ENCODE assay signal across 12 mouse cellular contexts in genomic region chr11:43484057-43484456, GRCm38 (mm10). TPM values are rescaled to one million over a fixed set of nuclear protein-coding genes. Genes with fewer than 3 reads are reported as not detected.
DNase-seq lines count a peak whose midpoint lies in the region; ATAC-seq and TF ChIP-seq lines count a peak whose summit lies in the region.
"Had no signal": no experiment of that assay in that cellular context is flagged by ENCODE, and none has a peak within 500 bp of the region (broad histone marks: within the 10 kb centered on the region; RNA-seq: fewer than 3 reads in every experiment).

No protein-coding gene starts in this region.

- H3K4me3 ChIP-seq in lung, embryonic 14.5 days (ENCODE audit: low read depth, low read length), result no peak overlapping the region
- no peak overlapping the region for H3K4me3 ChIP-seq in lung, adult 2 months (replicated peaks; ENCODE audit: extremely low read depth, low read depth, low read length)
- H3K4me3 ChIP-seq in heart, embryonic 11.5 days (ENCODE audit: low read depth, low read length), result no peak overlapping the region
- H3K4me3 ChIP-seq in limb, embryonic 13.5 days, result no peak overlapping the region

- DNase-seq in heart, adult 11 months, result peak; percentile 94
- no peak for DNase-seq in heart, postnatal 25 days (ENCODE audit: low spot score)
- peak; percentile 34 for DNase-seq in lung, embryonic 14.5 days
- DNase-seq in lung, adult 2 months, result no peak
- DNase-seq in right cerebral cortex, adult 18-20 months, result no peak
- DNase-seq in left cerebral cortex, adult 11 months (ENCODE audit: low spot score), result no peak
- DNase-seq: cerebellum, adult 8-10 months; liver had no signal

- 54% methylated on average over 4 of the region's 4 CpGs for WGBS in lung, embryonic 14.5 days
- 60% methylated on average over 4 of the region's 4 CpGs for whole genome bisulfite sequencing in lung, adult 2 months
- WGBS in heart, embryonic 11.5 days (ENCODE audit: insufficient replicate concordance), result 74% methylated on average over 4 of the region's 4 CpGs
- WGBS in limb, embryonic 13.5 days, result 79% methylated on average over 4 of the region's 4 CpGs

- H3K27me3 ChIP-seq in lung, embryonic 14.5 days (ENCODE audit: insufficient read depth, low read length), result no peaks in the 10 kb centered on the region
- no peaks in the 10 kb centered on the region; the same call in 1 of the 2 replicates for H3K27me3 ChIP-seq in heart, embryonic 11.5 days (ENCODE audit: control insufficient read depth, insufficient read depth, low read length)
- no peaks in the 10 kb centered on the region for H3K27me3 ChIP-seq in limb, embryonic 13.5 days

- no peak for TF ChIP-seq POLR2A in lung, adult 2 months (IDR thresholded peaks at IDR 0.05; ENCODE audit: borderline replicate concordance, extremely low read depth, low read depth, low read length)

- no peaks in the 10 kb centered on the region for H3K9me3 ChIP-seq in lung, embryonic 14.5 days (ENCODE audit: low read depth, low read length)
- no peaks in the 10 kb centered on the region for H3K9me3 ChIP-seq in heart, embryonic 11.5 days (replicated peaks; ENCODE audit: control insufficient read depth, low read length)
- H3K9me3 ChIP-seq in limb, embryonic 13.5 days, result no peaks in the 10 kb centered on the region

- no peak overlapping the region for H3K9ac ChIP-seq in lung, embryonic 14.5 days
- H3K9ac ChIP-seq in heart, embryonic 11.5 days (ENCODE audit: low read depth, low read length), result no peak overlapping the region
- no peak overlapping the region for H3K9ac ChIP-seq in limb, embryonic 13.5 days

- H3K27ac ChIP-seq in lung, embryonic 14.5 days (ENCODE audit: low read depth), result peak overlapping the region; percentile 10; the same call in 1 of the 2 replicates
- 0 out of 2 replicates have a peak overlapping the region, but pooled peaks have one; percentile 15 for H3K27ac ChIP-seq in heart, embryonic 11.5 days (ENCODE audit: low read depth, low read length)
- H3K27ac ChIP-seq in limb, embryonic 13.5 days, result peak overlapping the region; percentile 88

- intact Hi-C loops in heart, postnatal 25 days (cut with DNase I), result no loop called here

- ATAC-seq in lung, embryonic 14.5 days (ENCODE audit: insufficient read depth), result no peak
- no peak for ATAC-seq in heart, embryonic 11.5 days (replicated peaks; ENCODE audit: insufficient number of reproducible peaks, low FRiP score, low TSS enrichment)
- no peak for ATAC-seq in limb, embryonic 13.5 days (ENCODE audit: low FRiP score, low read depth)

- H3K4me1 ChIP-seq in lung, embryonic 14.5 days (ENCODE audit: insufficient read depth), result peaks cover 38% of the 10 kb centered on the region
- 0 out of 2 replicates have a peak, but pooled peaks cover 5% of the 10 kb centered on the region for H3K4me1 ChIP-seq in lung, adult 2 months (ENCODE audit: control insufficient read depth, insufficient read depth, low read length)
- H3K4me1 ChIP-seq in heart, embryonic 11.5 days (ENCODE audit: control insufficient read depth, insufficient read depth, low read length), result peaks cover 16% of the 10 kb centered on the region
- H3K4me1 ChIP-seq in limb, embryonic 13.5 days, result peaks cover 57% of the 10 kb centered on the region

- TF ChIP-seq CTCF in lung, embryonic 14.5 days (IDR thresholded peaks at IDR 0.05; ENCODE audit: low read depth), result no peak
- no peak for TF ChIP-seq CTCF in lung, adult 2 months (IDR thresholded peaks at IDR 0.05; ENCODE audit: insufficient read depth, low read length)

- no peaks in the 10 kb centered on the region for H3K36me3 ChIP-seq in lung, embryonic 14.5 days (ENCODE audit: insufficient read depth)
- H3K36me3 ChIP-seq in heart, embryonic 11.5 days (ENCODE audit: control insufficient read depth, insufficient read depth, low read length), result no peaks in the 10 kb centered on the region
- H3K36me3 ChIP-seq in limb, embryonic 13.5 days, result no peaks in the 10 kb centered on the region

- H3K4me2 ChIP-seq in lung, embryonic 14.5 days, result no peak overlapping the region
- H3K4me2 ChIP-seq in heart, embryonic 11.5 days, result no peak overlapping the region
- no peak overlapping the region for H3K4me2 ChIP-seq in limb, embryonic 13.5 days (replicated peaks)

RNA-seq across cellular contexts. Expression of gene C1qtnf2, which starts 10.0 kb away (rescaled TPM):
- total RNA-seq in heart, postnatal 25 days (2021), result 1 to 10 TPM; 6.7 to 6.9 TPM
- 2.1 and 2.2 TPM in 2 replicates for polyA plus RNA-seq in lung, embryonic 14.5 days (2014; fragmentation: Nextera tagmentation; extraction: Ambion mirVana)
- 35.1 and 62.4 TPM in 2 replicates for polyA plus RNA-seq in lung, adult 2 months (2012; rRNA removed)
- 1.3 and 1.6 TPM in 2 replicates for polyA plus RNA-seq in heart, embryonic 11.5 days (2014; fragmentation: Nextera tagmentation; extraction: Ambion mirVana)
- 19.9 and 20.1 TPM in 2 replicates for polyA plus RNA-seq in limb, embryonic 13.5 days (2015; fragmentation: Nextera tagmentation; extraction: Ambion mirVana)
- total RNA-seq: monocyte, adult 5-6 weeks had no signal

RNA-seq across cellular contexts. Expression of gene Ccnjl, which starts 44.5 kb away (rescaled TPM):
- total RNA-seq in heart, postnatal 25 days (2021), result 1 to 10 TPM; 2.3 to 3.5 TPM
- polyA plus RNA-seq in lung, embryonic 14.5 days (2014; fragmentation: Nextera tagmentation; extraction: Ambion mirVana), result 28.1 and 32.9 TPM in 2 replicates
- polyA plus RNA-seq in lung, adult 2 months (2012; rRNA removed), result 3.7 and 3.8 TPM in 2 replicates
- polyA plus RNA-seq in heart, embryonic 11.5 days (2014; fragmentation: Nextera tagmentation; extraction: Ambion mirVana), result 23.2 and 25.1 TPM in 2 replicates
- 12.9 and 14.4 TPM in 2 replicates for polyA plus RNA-seq in limb, embryonic 13.5 days (2015; fragmentation: Nextera tagmentation; extraction: Ambion mirVana)
- total RNA-seq: gastrocnemius, adult 18-20 months; monocyte, adult 5-6 weeks had no signal

RNA-seq across cellular contexts. Expression of gene Slu7, which starts 50.5 kb away (rescaled TPM):
- total RNA-seq in heart, postnatal 25 days (2021), result 10 to 100 TPM; 26.2 to 27.0 TPM
- 47.9 and 50.1 TPM in 2 replicates for polyA plus RNA-seq in lung, embryonic 14.5 days (2014; fragmentation: Nextera tagmentation; extraction: Ambion mirVana)
- polyA plus RNA-seq in lung, adult 2 months (2012; rRNA removed), result 3.2 and 6.0 TPM in 2 replicates
- polyA plus RNA-seq in heart, embryonic 11.5 days (2014; fragmentation: Nextera tagmentation; extraction: Ambion mirVana), result 39.2 and 42.1 TPM in 2 replicates
- 62.9 and 66.3 TPM in 2 replicates for polyA plus RNA-seq in limb, embryonic 13.5 days (2015; fragmentation: Nextera tagmentation; extraction: Ambion mirVana)

RNA-seq across cellular contexts. Expression of gene Pttg1, which starts 58.0 kb away (rescaled TPM):
- 10 to 100 TPM; 64.3 to 73.1 TPM for total RNA-seq in heart, postnatal 25 days (2021)
- polyA plus RNA-seq in lung, embryonic 14.5 days (2014; fragmentation: Nextera tagmentation; extraction: Ambion mirVana), result 82.5 and 87.6 TPM in 2 replicates
- polyA plus RNA-seq in lung, adult 2 months (2012; rRNA removed), result 4.3 and 15.4 TPM in 2 replicates
- 112 and 119 TPM in 2 replicates for polyA plus RNA-seq in heart, embryonic 11.5 days (2014; fragmentation: Nextera tagmentation; extraction: Ambion mirVana)
- 100 and 104 TPM in 2 replicates for polyA plus RNA-seq in limb, embryonic 13.5 days (2015; fragmentation: Nextera tagmentation; extraction: Ambion mirVana)

Comparison
In these comparisons a context has a peak if more than half of its experiments do, and no peak if none do; other contexts are left out.
1. DNase-seq: peak in heart, adult 11 months (single experiment) and lung, embryonic 14.5 days (single experiment); none in heart, postnatal 25 days (single experiment), lung, adult 2 months (single experiment), right cerebral cortex, adult 18-20 months (single experiment) and left cerebral cortex, adult 11 months (single experiment).
2. H3K27ac ChIP-seq: peak in every context shown above with its lines; median percentile 88 in limb, embryonic 13.5 days; 15 in heart, embryonic 11.5 days; 10 in lung, embryonic 14.5 days.